Mouse (Mus musculus) WW6 (cell line): ENCODE measurements around the gene Plvap.
A peak's percentile ranks its signal among the peaks of the same experiment; 100 is the strongest.

ENCODE experiments used
- DNase-seq: peaks from one replicate; pipeline ENCODE4 v3.0.0-alpha.2; 2013; ENCODE audit warnings: low read depth, low spot score

Gene Plvap

GRCm38 (mm10) chr8:71486136-71486529, 25.4 kb downstream of the Plvap start:
- DNase-seq, result no peak

- DNase-seq, result no peak
These were observed 26.1 kb downstream of the Plvap start, which contains the start of gene Ano8 for GRCm38 (mm10) chr8:71485142-71486135. Ano8 (minus strand) TSS chr8:71485963.

GRCm38 (mm10) chr8:71484736-71485135, 26.8 kb downstream of the Plvap start:
- DNase-seq, result no peak

GRCm38 (mm10) chr8:71483932-71484331, 27.6 kb downstream of the Plvap start:
- DNase-seq, result peak; percentile 88

GRCm38 (mm10) chr8:71478943-71479342, 32.6 kb downstream of the Plvap start:
- no peak for DNase-seq

GRCm38 (mm10) chr8:71477196-71477845, 34.2 kb downstream of the Plvap start:
- DNase-seq, result no peak

- DNase-seq, result no peak
These were observed 35.2 kb downstream of the Plvap start for GRCm38 (mm10) chr8:71476099-71476940.

- DNase-seq, result no peak
These were observed 35.9 kb downstream of the Plvap start for GRCm38 (mm10) chr8:71475702-71476075.

GRCm38 (mm10) chr8:71474785-71475701, 36.5 kb downstream of the Plvap start:
- DNase-seq, result no peak

GRCm38 (mm10) chr8:71474344-71474743, 37.2 kb downstream of the Plvap start:
- DNase-seq, result no peak

- no peak for DNase-seq
These were observed 38.8 kb downstream of the Plvap start for GRCm38 (mm10) chr8:71472601-71473386.

GRCm38 (mm10) chr8:71471861-71472260, 39.7 kb downstream of the Plvap start:
- DNase-seq, result no peak

GRCm38 (mm10) chr8:71470913-71471255, 40.7 kb downstream of the Plvap start:
- no peak for DNase-seq

GRCm38 (mm10) chr8:71470146-71470912, 41.2 kb downstream of the Plvap start:
- no peak for DNase-seq

GRCm38 (mm10) chr8:71469411-71469810, 42.1 kb downstream of the Plvap start:
- no peak for DNase-seq

- peak; percentile 100 for DNase-seq
These were observed 42.6 kb downstream of the Plvap start, which contains the start of gene Dda1 for GRCm38 (mm10) chr8:71468916-71469315. Dda1 (plus strand) TSS chr8:71469199.

- DNase-seq, result no peak
These were observed 43.6 kb downstream of the Plvap start for GRCm38 (mm10) chr8:71468001-71468400.

GRCm38 (mm10) chr8:71467201-71467600, 44.4 kb downstream of the Plvap start:
- no peak for DNase-seq

GRCm38 (mm10) chr8:71466198-71466597, 45.4 kb downstream of the Plvap start:
- DNase-seq, result no peak
